Mouse (Mus musculus) lung, adult 2 months (tissue): ENCODE measurements at regions not wholly inside any gene's neighbourhood (a gene's known extent, or its start where the extent isn't known, plus 50 kb on each side); places are given as distances from the start of the nearest gene placed in this dataset.

Experiments
- CTCF ChIP-seq: fragments of 200-500 bp; IDR thresholded peaks from 2 replicates; pipeline ENCODE4 v1.5.1; 2011; ENCODE audit warnings: mild to moderate bottlenecking, low read length, control low read depth; ENCODE audit not compliant: insufficient read depth
- POLR2A ChIP-seq: fragments of 200-500 bp; IDR thresholded peaks from 2 replicates; pipeline ENCODE4 v1.6.1; 2011; ENCODE audit warnings: low read depth, mild to moderate bottlenecking, control low read depth, low read length, borderline replicate concordance; ENCODE audit errors: extremely low read depth

DNA sequence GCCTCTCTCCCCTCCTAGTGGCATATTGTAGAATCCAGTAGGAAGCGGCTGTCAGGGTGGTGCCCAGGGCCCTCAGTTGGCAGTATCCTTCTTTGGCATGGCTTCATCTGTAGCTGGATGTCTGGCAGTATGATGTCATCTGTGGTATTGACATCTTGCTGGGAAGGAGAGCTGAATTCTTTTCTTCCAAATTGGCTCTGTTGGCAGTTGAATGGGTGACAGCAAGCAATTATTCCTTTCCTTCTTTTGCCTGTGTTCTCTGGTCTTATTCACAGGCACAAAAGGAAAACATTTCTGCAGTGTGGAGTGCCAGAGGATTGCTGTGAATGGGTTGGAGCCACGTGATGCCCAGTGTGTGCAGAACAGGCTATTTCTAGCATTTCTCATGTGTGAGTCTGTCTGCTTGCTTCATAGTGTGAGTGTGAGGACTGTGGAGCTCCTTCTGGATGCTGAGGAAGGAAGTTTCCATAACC, 174.1 kb upstream of the Tas2r119 start:
- TF ChIP-seq CTCF (no peak), POLR2A (no peak)
